ENCODE assay signal across 22 mouse cellular contexts in genomic region chr17:86607981-86608380, GRCm38 (mm10).
A peak's percentile ranks its signal among the peaks of the same experiment; 100 is the strongest.
DNase-seq lines count a peak whose midpoint lies in the region; ATAC-seq lines count a peak whose summit lies in the region.
"Had no signal": no experiment of that assay in that cellular context is flagged by ENCODE, and none has a peak within 500 bp of the region (broad histone marks: within the 10 kb centered on the region; RNA-seq: fewer than 3 reads in every experiment).

No protein-coding gene starts in this region.

- no peak for ATAC-seq in kidney, embryonic 16.5 days (ENCODE audit: low FRiP score, low TSS enrichment)
- ATAC-seq: activated CD4-positive, CD25-positive, alpha-beta regulatory T cell, adult 4 months; forebrain, embryonic 13.5 days; forebrain, postnatal 0 days had no signal

- peak; percentile 12 for DNase-seq in adrenal gland, adult 2 months
- DNase-seq in adrenal gland, postnatal 10 days, result no peak
- peak; percentile 29 for DNase-seq in kidney, adult 18-20 months
- DNase-seq in kidney, postnatal 10 days, result peak; percentile 71
- DNase-seq in kidney, postnatal 36 days, result peak; percentile 41 to 77
- DNase-seq in embryo, embryonic 9.5 days (ENCODE audit: extremely low spot score), result no peak
- no peak for DNase-seq in urinary bladder, postnatal 25 days (ENCODE audit: low spot score)
- DNase-seq: adrenal gland, postnatal 14 days; cerebellum, adult 11 months; cerebellum, adult 2 months; cerebellum, adult 9-11 months; cerebellum, postnatal 36 days; embryo, embryonic 11 days; forebrain, postnatal 0 days; gastrocnemius, postnatal 25 days had no signal

- H3K4me3 ChIP-seq in kidney, embryonic 16.5 days (ENCODE audit: low read length), result no peak overlapping the region
- H3K4me3 ChIP-seq: forebrain, embryonic 10.5 days; forebrain, embryonic 13.5 days; hindbrain, embryonic 12.5 days; hindbrain, embryonic 15.5 days had no signal

- no peak overlapping the region for H3K27ac ChIP-seq in kidney, embryonic 16.5 days (ENCODE audit: low read length)
- H3K27ac ChIP-seq: forebrain, embryonic 10.5 days; forebrain, embryonic 13.5 days; hindbrain, embryonic 12.5 days; hindbrain, embryonic 15.5 days had no signal

- no peaks in the 10 kb centered on the region for H3K9me3 ChIP-seq in kidney, embryonic 16.5 days (ENCODE audit: low read length)
- H3K9me3 ChIP-seq: forebrain, embryonic 10.5 days; forebrain, embryonic 13.5 days; hindbrain, embryonic 12.5 days; hindbrain, embryonic 15.5 days had no signal

- peaks cover 7% of the 10 kb centered on the region for H3K4me1 ChIP-seq in kidney, embryonic 16.5 days (ENCODE audit: insufficient read depth, low read length)
- H3K4me1 ChIP-seq: forebrain, embryonic 10.5 days; forebrain, embryonic 13.5 days; hindbrain, embryonic 12.5 days had no signal

- 63% methylated on average over 4 of the region's 4 CpGs for WGBS in kidney, embryonic 16.5 days

- H3K4me2 ChIP-seq in kidney, embryonic 16.5 days (replicated peaks; ENCODE audit: low read depth, low read length), result no peak overlapping the region
- H3K4me2 ChIP-seq: forebrain, embryonic 13.5 days; heart, embryonic 11.5 days; hindbrain, embryonic 12.5 days; hindbrain, embryonic 15.5 days had no signal

- H3K27me3 ChIP-seq in kidney, embryonic 16.5 days (ENCODE audit: insufficient read depth, low read length), result no peaks in the 10 kb centered on the region
- H3K27me3 ChIP-seq: forebrain, embryonic 13.5 days; hindbrain, embryonic 12.5 days; hindbrain, embryonic 15.5 days had no signal

- no peak overlapping the region for H3K9ac ChIP-seq in kidney, embryonic 16.5 days (replicated peaks; ENCODE audit: low read length)
- H3K9ac ChIP-seq: forebrain, embryonic 13.5 days; forebrain, postnatal 0 days; hindbrain, embryonic 12.5 days; hindbrain, embryonic 15.5 days had no signal

- no peaks in the 10 kb centered on the region for H3K36me3 ChIP-seq in kidney, embryonic 16.5 days (ENCODE audit: insufficient read depth, low read length)
- H3K36me3 ChIP-seq: forebrain, embryonic 10.5 days; hindbrain, embryonic 12.5 days; hindbrain, embryonic 15.5 days had no signal

Comparison
In these comparisons a context has a peak if more than half of its experiments do, and no peak if none do; other contexts are left out.
1. DNase-seq: peak in adrenal gland, adult 2 months (single experiment), kidney, adult 18-20 months (single experiment), kidney, postnatal 10 days (single experiment) and kidney, postnatal 36 days (2 of 2); none in adrenal gland, postnatal 10 days (single experiment), embryo, embryonic 9.5 days (single experiment) and urinary bladder, postnatal 25 days (single experiment).